Mouse (Mus musculus): ENCODE measurements around the gene Olfr2. TPM values are rescaled to one million over a fixed set of nuclear protein-coding genes. Genes with fewer than 3 reads are reported as not detected.

The Olfr2 gene
- not detected for polyA plus RNA-seq (2017; shearing (Covaris generic))

DNA sequence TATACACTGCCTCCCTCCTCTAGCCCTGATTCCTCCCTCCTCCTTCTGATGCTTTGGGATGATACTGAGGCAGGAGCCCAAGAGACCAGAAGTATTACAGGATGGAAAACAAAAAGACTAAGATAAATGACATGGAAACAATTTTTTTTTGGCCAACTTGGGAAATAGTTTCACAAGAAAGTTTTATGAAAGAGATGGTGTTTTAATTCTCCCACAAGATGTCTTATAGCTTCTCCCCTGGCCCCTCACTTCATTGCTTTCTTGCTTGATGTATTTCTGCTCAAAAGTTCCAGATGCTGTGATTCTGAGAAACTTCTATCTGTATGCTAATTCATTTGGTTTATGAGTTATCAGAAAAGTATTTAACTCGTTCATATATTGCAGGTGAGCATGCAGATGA lies at the start of gene Olfr2:
Gene Olfr2, minus strand, starts transcription at position 101 of the 400 bp plus-strand sequence.

DNA sequence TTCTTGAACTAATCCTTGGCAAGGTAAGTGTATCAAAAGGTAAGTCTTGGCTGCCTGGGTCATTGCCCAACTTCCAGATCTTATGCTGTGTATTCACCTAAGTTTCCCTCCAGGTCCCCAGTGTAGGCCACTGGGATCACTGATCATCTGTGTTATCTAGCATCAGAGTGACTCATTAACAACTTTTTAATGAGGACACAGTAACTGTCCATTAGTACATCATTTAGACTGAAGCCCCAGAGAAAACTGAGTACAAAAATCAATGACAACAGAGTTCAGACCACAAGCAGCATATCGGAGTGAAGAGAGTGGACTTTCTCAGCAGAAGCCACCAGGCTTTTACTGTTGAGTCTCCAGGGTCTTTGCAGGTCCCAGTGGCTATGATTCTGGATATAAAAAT lies 25.0 kb upstream of the Olfr2 start, which contains the start of gene Olfr713:
Gene Olfr713, plus strand, starts transcription at position 301 of the 400 bp plus-strand sequence.

DNA sequence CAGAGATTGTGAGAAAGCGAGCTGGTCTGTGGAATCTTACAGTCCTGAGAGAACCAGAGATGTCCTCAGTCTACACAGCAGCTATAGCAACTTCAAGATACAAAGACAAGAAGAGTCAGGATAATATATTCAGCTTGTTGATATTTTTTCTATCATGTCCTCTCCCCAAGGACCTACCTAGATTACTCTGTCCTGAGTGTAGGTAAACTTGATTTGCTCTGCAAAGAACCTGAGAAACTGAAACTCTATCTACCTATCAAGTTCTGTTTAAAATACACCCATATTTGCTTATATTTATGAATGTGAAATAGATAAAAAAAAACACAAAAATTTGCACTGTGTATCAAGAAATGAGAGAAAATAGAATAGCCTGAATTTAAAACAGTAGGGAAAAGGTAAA lies 30.5 kb downstream of the Olfr2 start, which contains the start of gene Olfr711:
Gene Olfr711, minus strand, starts transcription at position 101 of the 400 bp plus-strand sequence.

DNA sequence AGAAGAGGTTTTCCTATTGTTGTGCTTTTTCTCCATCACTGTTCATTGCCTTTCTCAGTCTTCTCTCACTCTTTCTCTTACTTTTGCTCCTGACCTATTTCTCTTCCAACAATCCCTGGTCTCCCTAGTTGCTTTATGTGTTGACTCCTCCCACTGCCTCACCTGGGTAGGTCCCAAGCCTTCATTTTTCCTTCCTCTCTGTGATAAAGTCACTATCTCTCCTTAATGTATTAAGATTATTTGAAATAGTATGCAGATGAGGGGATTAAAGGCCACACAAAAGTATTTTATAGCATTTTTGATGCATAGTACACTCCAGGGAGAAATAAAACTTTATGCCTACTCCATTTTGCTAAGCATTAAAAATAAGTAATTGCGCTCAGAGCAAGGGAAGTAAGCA lies 42.0 kb downstream of the Olfr2 start, which contains the start of gene Olfr6:
Gene Olfr6, minus strand, starts transcription at position 101 of the 400 bp plus-strand sequence.

DNA sequence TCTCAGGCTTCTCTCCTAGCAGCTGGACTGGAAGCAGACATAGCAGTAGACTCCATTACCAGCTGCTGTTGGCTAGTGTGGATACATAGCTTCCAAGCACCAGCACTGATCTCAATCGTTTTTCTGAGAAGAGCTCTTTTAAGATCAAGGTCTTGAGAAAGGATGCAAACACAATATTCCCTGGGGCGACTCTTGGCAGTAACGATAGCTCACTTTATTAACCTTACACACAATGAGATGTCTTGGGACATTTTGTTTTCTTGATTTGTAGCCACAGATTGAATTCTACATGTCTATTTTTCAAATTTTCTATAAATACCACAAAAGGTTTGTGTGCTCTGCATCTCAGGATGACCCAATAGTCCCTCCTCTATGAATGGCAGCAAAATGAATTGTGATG lies 57.7 kb downstream of the Olfr2 start, which contains the start of gene Olfr710:
Gene Olfr710, minus strand, starts transcription at position 101 of the 400 bp plus-strand sequence.

Other genes with a start within 250 kb of the Olfr2 start
- not detected for gene Olfr699, start 212.9 kb downstream of the Olfr2 start, polyA plus RNA-seq (2017; shearing (Covaris generic))
- not detected for gene Olfr700, start 197.2 kb downstream of the Olfr2 start, polyA plus RNA-seq (2017; shearing (Covaris generic))
- not detected for gene Olfr701, start 191.9 kb downstream of the Olfr2 start, polyA plus RNA-seq (2017; shearing (Covaris generic))
- gene Olfr702, start 172.2 kb downstream of the Olfr2 start, polyA plus RNA-seq (2017; shearing (Covaris generic)) = not detected
- not detected for gene Olfr703, start 162.7 kb downstream of the Olfr2 start, polyA plus RNA-seq (2017; shearing (Covaris generic))
- not detected for gene Olfr704, start 142.9 kb downstream of the Olfr2 start, polyA plus RNA-seq (2017; shearing (Covaris generic))
- gene Olfr705, start 129.2 kb downstream of the Olfr2 start, polyA plus RNA-seq (2017; shearing (Covaris generic)) = not detected
- not detected for gene Olfr706, start 117.9 kb downstream of the Olfr2 start, polyA plus RNA-seq (2017; shearing (Covaris generic))
- not detected for gene Olfr707, start 104.8 kb downstream of the Olfr2 start, polyA plus RNA-seq (2017; shearing (Covaris generic))
- not detected for gene Olfr1532-ps1, start 98.1 kb downstream of the Olfr2 start, polyA plus RNA-seq (2017; shearing (Covaris generic))
- not detected for gene Olfr709-ps1, start 73.9 kb downstream of the Olfr2 start, polyA plus RNA-seq (2017; shearing (Covaris generic))
- gene Olfr710, start 57.8 kb downstream of the Olfr2 start, polyA plus RNA-seq (2017; shearing (Covaris generic)) = not detected
- gene Olfr6, start 42.1 kb downstream of the Olfr2 start, polyA plus RNA-seq (2017; shearing (Covaris generic)) = not detected
- gene Olfr711, start 30.6 kb downstream of the Olfr2 start, polyA plus RNA-seq (2017; shearing (Covaris generic)) = not detected
- not detected for gene Olfr713, start 25.1 kb upstream of the Olfr2 start, polyA plus RNA-seq (2017; shearing (Covaris generic))
- gene Olfr714, start 64.9 kb upstream of the Olfr2 start, polyA plus RNA-seq (2017; shearing (Covaris generic)) = not detected
- not detected for gene Olfr17, start 87.1 kb upstream of the Olfr2 start, polyA plus RNA-seq (2017; shearing (Covaris generic))
- not detected for gene Olfr715b, start 104.3 kb upstream of the Olfr2 start, polyA plus RNA-seq (2017; shearing (Covaris generic))
- gene Olfr715, start 125.0 kb upstream of the Olfr2 start, polyA plus RNA-seq (2017; shearing (Covaris generic)) = not detected
- gene Olfr716, start 132.3 kb upstream of the Olfr2 start, polyA plus RNA-seq (2017; shearing (Covaris generic)) = not detected
- gene Nlrp14, start 160.9 kb upstream of the Olfr2 start, polyA plus RNA-seq (2017; shearing (Covaris generic)) = not detected
- gene Rbmxl2, start 203.4 kb upstream of the Olfr2 start, polyA plus RNA-seq (2017; shearing (Covaris generic)) = not detected